Mouse (Mus musculus): Measurements from ENCODE around the gene Adtrp. TPM values are rescaled to one million over a fixed set of nuclear protein-coding genes. Genes with fewer than 3 reads are reported as not detected.

Adtrp gene
- polyA plus RNA-seq, 1 experiment from 2014 or later: not detected

Other genes starting within 250 kb of the Adtrp start
- gene Tmem170b, start 241.8 kb downstream of the Adtrp start, polyA plus RNA-seq (2015; fragmentation: Nextera tagmentation; extraction: Ambion mirVana): 48.7 and 51.5 TPM in 2 replicates
- 17.3 and 18.2 TPM in 2 replicates for gene Hivep1, start 204.3 kb upstream of the Adtrp start, polyA plus RNA-seq (2015; fragmentation: Nextera tagmentation; extraction: Ambion mirVana)

All from midbrain, embryonic 15.5 days (tissue).